In the genomic region with DNA sequence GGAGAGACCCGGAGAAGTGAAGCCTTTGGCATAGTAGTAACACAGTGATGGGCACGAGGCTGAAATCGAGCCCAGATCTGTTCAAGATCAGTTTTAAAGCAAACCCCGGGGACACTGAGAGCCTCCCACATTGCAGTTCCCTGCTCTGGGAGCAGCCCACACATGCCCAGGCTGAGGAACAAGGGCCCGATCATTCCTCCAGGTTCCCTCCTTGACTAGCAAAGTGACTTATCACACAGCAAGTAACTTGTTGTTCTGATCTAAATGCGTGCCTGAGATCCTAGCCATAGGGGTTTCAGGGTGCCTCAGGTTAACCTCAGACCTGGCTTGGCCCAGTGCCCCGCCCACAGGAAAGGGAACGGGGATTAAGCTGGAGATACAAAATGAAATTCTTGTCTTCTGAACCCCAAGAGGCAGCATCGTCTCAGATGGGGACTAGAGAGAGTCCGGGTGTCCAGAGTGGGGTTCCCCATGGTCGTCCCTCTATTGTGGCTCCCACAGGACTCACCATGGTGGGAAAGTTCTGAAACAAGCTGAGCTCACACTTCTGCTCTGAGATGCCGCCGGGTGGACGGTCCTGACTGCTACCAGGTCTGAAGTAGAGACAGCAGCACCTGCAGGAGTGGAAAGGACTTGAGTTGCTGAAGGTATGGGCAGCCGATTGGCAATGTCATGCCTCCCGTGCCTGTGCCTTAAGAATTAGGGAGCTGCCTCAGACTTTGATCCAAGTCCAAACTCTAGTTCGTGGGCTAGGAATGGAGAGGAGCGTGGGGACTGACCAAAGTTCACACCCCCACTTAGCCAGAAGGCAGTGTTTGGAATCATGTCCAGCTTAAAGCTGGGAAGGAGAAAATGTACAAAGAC, we compare ENCODE assay signal across 8 mouse cellular contexts. TPM values are rescaled to one million over a fixed set of nuclear protein-coding genes. Genes with fewer than 3 reads are reported as not detected.
A peak's percentile ranks its signal among the peaks of the same experiment; 100 is the strongest.
DNase-seq lines count a peak whose midpoint lies in the region; ATAC-seq lines count a peak whose summit lies in the region.

No protein-coding gene starts in this region.

- peaks cover 38% of the 10 kb centered on the region for H3K36me3 ChIP-seq in kidney, embryonic 15.5 days
- peaks cover 23% of the 10 kb centered on the region for H3K36me3 ChIP-seq in neural tube, embryonic 12.5 days

- H3K27ac ChIP-seq in kidney, embryonic 15.5 days = peak overlapping the region; percentile 97
- no peak overlapping the region for H3K27ac ChIP-seq in neural tube, embryonic 12.5 days

- peak overlapping the region; percentile 71 for H3K9ac ChIP-seq in kidney, embryonic 15.5 days
- H3K9ac ChIP-seq in neural tube, embryonic 12.5 days = peak overlapping the region; percentile 68; the same call in 1 of the 2 replicates

- no peaks in the 10 kb centered on the region for H3K9me3 ChIP-seq in kidney, embryonic 15.5 days (replicated peaks)
- H3K9me3 ChIP-seq in neural tube, embryonic 12.5 days = no peaks in the 10 kb centered on the region

- ATAC-seq in kidney, embryonic 15.5 days (replicated peaks; ENCODE audit: low FRiP score) = no peak
- ATAC-seq in neural tube, embryonic 12.5 days (ENCODE audit: low FRiP score, low read depth) = no peak
- no peak for ATAC-seq in granulocyte monocyte progenitor cell, adult 5-6 weeks (replicated peaks; ENCODE audit: poor library complexity, severe bottlenecking)
- ATAC-seq in erythroid progenitor cell, adult 5-6 weeks (replicated peaks; ENCODE audit: low FRiP score, poor library complexity, severe bottlenecking) = no peak

- H3K27me3 ChIP-seq in kidney, embryonic 15.5 days = no peaks in the 10 kb centered on the region
- H3K27me3 ChIP-seq in neural tube, embryonic 12.5 days (replicated peaks) = no peaks in the 10 kb centered on the region

- peak overlapping the region; percentile 34; the same call in 1 of the 2 replicates for H3K4me3 ChIP-seq in kidney, embryonic 15.5 days (replicated peaks)
- no peak overlapping the region for H3K4me3 ChIP-seq in neural tube, embryonic 12.5 days

- DNase-seq in ovary, postnatal 14 days (ENCODE audit: low spot score) = peak; percentile 5
- no peak for DNase-seq in ovary, adult 18-20 months (ENCODE audit: low spot score)
- peak; percentile 61 for DNase-seq in fat pad, adult 2 months (ENCODE audit: extremely low read depth, low read depth, low spot score)
- DNase-seq in adipocyte (ENCODE audit: low spot score) = no peak

- peak overlapping the region; percentile 72 for H3K4me2 ChIP-seq in kidney, embryonic 15.5 days
- peak overlapping the region; percentile 80 for H3K4me2 ChIP-seq in neural tube, embryonic 12.5 days (replicated peaks)

- 73% methylated on average over 18 of the region's 18 CpGs for WGBS in kidney, embryonic 15.5 days
- WGBS in neural tube, embryonic 12.5 days = 88% methylated on average over 18 of the region's 18 CpGs

- H3K4me1 ChIP-seq in kidney, embryonic 15.5 days = peaks cover 46% of the 10 kb centered on the region
- peaks cover 26% of the 10 kb centered on the region for H3K4me1 ChIP-seq in neural tube, embryonic 12.5 days

RNA-seq across cellular contexts. Expression of gene Ddb1, which starts 1.2 kb away (rescaled TPM):
- 338 and 368 TPM in 2 replicates for polyA plus RNA-seq in kidney, embryonic 15.5 days (2015; fragmentation: Nextera tagmentation; extraction: Ambion mirVana)
- polyA plus RNA-seq in neural tube, embryonic 12.5 days (2016; fragmentation: Nextera tagmentation; extraction: Ambion mirVana) = 369 and 375 TPM in 2 replicates
- total RNA-seq in granulocyte monocyte progenitor cell, adult 5-6 weeks (2014; fragmentation: Nextera tagmentation) = 174 and 186 TPM in 2 replicates
- total RNA-seq in granulocyte monocyte progenitor cell, adult 5-6 weeks (2017) = 345 and 427 TPM in 2 replicates
- 58.0 and 75.0 TPM in 2 replicates for total RNA-seq in erythroid progenitor cell, adult 5-6 weeks (2015; ENCODE audit: low replicate concordance)
- 168 and 208 TPM in 2 replicates for total RNA-seq in erythroid progenitor cell, adult 5-6 weeks (2017; ENCODE audit: low replicate concordance)

RNA-seq across cellular contexts. Expression of gene Tkfc, which starts 1.6 kb away (rescaled TPM):
- polyA plus RNA-seq in kidney, embryonic 15.5 days (2015; fragmentation: Nextera tagmentation; extraction: Ambion mirVana) = 32.3 and 38.7 TPM in 2 replicates
- polyA plus RNA-seq in neural tube, embryonic 12.5 days (2016; fragmentation: Nextera tagmentation; extraction: Ambion mirVana) = 20.6 and 21.2 TPM in 2 replicates
- total RNA-seq in granulocyte monocyte progenitor cell, adult 5-6 weeks (2014; fragmentation: Nextera tagmentation) = 12.8 and 13.0 TPM in 2 replicates
- total RNA-seq in granulocyte monocyte progenitor cell, adult 5-6 weeks (2017) = 5.0 and 7.1 TPM in 2 replicates
- 4.6 and 6.1 TPM in 2 replicates for total RNA-seq in erythroid progenitor cell, adult 5-6 weeks (2015; ENCODE audit: low replicate concordance)
- total RNA-seq in erythroid progenitor cell, adult 5-6 weeks (2017; ENCODE audit: low replicate concordance) = 1.2 TPM in 1 of 2 replicates, not detected in the other

RNA-seq across cellular contexts. Expression of gene Tmem138, which starts 26.7 kb away (rescaled TPM):
- polyA plus RNA-seq in kidney, embryonic 15.5 days (2015; fragmentation: Nextera tagmentation; extraction: Ambion mirVana) = 43.2 and 46.9 TPM in 2 replicates
- polyA plus RNA-seq in neural tube, embryonic 12.5 days (2016; fragmentation: Nextera tagmentation; extraction: Ambion mirVana) = 41.6 and 42.9 TPM in 2 replicates
- 24.4 and 28.6 TPM in 2 replicates for total RNA-seq in granulocyte monocyte progenitor cell, adult 5-6 weeks (2014; fragmentation: Nextera tagmentation)
- total RNA-seq in granulocyte monocyte progenitor cell, adult 5-6 weeks (2017) = 5.8 and 8.1 TPM in 2 replicates
- total RNA-seq in erythroid progenitor cell, adult 5-6 weeks (2015; ENCODE audit: low replicate concordance) = 36.0 and 39.0 TPM in 2 replicates
- 8.5 and 14.6 TPM in 2 replicates for total RNA-seq in erythroid progenitor cell, adult 5-6 weeks (2017; ENCODE audit: low replicate concordance)

RNA-seq across cellular contexts. Expression of gene Cyb561a3, which starts 26.9 kb away (rescaled TPM):
- 16.6 and 16.7 TPM in 2 replicates for polyA plus RNA-seq in kidney, embryonic 15.5 days (2015; fragmentation: Nextera tagmentation; extraction: Ambion mirVana)
- 16.2 and 16.6 TPM in 2 replicates for polyA plus RNA-seq in neural tube, embryonic 12.5 days (2016; fragmentation: Nextera tagmentation; extraction: Ambion mirVana)
- total RNA-seq in granulocyte monocyte progenitor cell, adult 5-6 weeks (2014; fragmentation: Nextera tagmentation) = 35.1 and 39.7 TPM in 2 replicates
- 21.7 and 31.3 TPM in 2 replicates for total RNA-seq in granulocyte monocyte progenitor cell, adult 5-6 weeks (2017)
- 23.8 and 27.7 TPM in 2 replicates for total RNA-seq in erythroid progenitor cell, adult 5-6 weeks (2015; ENCODE audit: low replicate concordance)
- 7.1 and 13.7 TPM in 2 replicates for total RNA-seq in erythroid progenitor cell, adult 5-6 weeks (2017; ENCODE audit: low replicate concordance)

RNA-seq across cellular contexts. Expression of gene Vwce, which starts 30.1 kb away (rescaled TPM):
- 3.0 and 3.2 TPM in 2 replicates for polyA plus RNA-seq in kidney, embryonic 15.5 days (2015; fragmentation: Nextera tagmentation; extraction: Ambion mirVana)
- polyA plus RNA-seq in neural tube, embryonic 12.5 days (2016; fragmentation: Nextera tagmentation; extraction: Ambion mirVana) = 0.33 and 0.87 TPM in 2 replicates
- total RNA-seq in granulocyte monocyte progenitor cell, adult 5-6 weeks (2014; fragmentation: Nextera tagmentation) = not detected in 2 replicates
- 1.1 TPM in 1 of 2 replicates, not detected in the other for total RNA-seq in granulocyte monocyte progenitor cell, adult 5-6 weeks (2017)
- total RNA-seq in erythroid progenitor cell, adult 5-6 weeks (2015; ENCODE audit: low replicate concordance) = not detected in 2 replicates
- total RNA-seq in erythroid progenitor cell, adult 5-6 weeks (2017; ENCODE audit: low replicate concordance) = 1.2 TPM in 1 of 2 replicates, not detected in the other

Comparison
In these comparisons a context has a peak if more than half of its experiments do, and no peak if none do; other contexts are left out.
1. DNase-seq: peak in ovary, postnatal 14 days (single experiment) and fat pad, adult 2 months (single experiment); none in ovary, adult 18-20 months (single experiment) and adipocyte (single experiment).